In the genomic region with DNA sequence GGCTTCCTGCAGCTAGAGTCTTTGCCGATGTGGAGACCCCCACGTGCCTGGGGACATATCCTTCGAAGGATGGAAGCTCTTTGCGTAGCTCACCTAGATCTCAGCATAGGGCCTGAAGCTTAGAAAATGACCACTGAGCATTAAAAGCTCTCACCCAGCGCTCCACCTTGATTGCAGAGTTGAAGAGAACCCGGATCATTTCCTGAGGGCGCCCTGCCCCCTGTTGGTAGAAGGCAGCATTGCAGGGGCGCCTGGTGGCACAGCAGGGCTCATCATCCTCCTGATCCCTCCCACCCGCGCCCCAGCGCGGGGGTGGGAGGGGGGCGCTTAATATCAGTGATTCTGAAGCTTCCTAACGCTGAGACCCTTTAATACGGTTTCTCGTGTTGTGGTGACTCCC, we compare ENCODE assay signal across 9 mouse cellular contexts. TPM values are rescaled to one million over a fixed set of nuclear protein-coding genes. Genes with fewer than 3 reads are reported as not detected.
DNase-seq lines count a peak whose midpoint lies in the region; TF ChIP-seq lines count a peak whose summit lies in the region.
"Had no signal": no experiment of that assay in that cellular context is flagged by ENCODE, and none has a peak within 500 bp of the region (broad histone marks: within the 10 kb centered on the region; RNA-seq: fewer than 3 reads in every experiment).

No protein-coding gene starts in this region.

- TF ChIP-seq CTCF in gastrocnemius, adult 2 months (IDR thresholded peaks at IDR 0.05) = peak; percentile 97

- DNase-seq in gastrocnemius, adult 2 months = peak; percentile 55
- DNase-seq in gastrocnemius, postnatal 14 days = no peak
- peak; percentile 32 for DNase-seq in 416B (ENCODE audit: low read depth)
- peak; percentile 49 for DNase-seq in adrenal gland, adult 2 months
- DNase-seq in embryo, embryonic 11 days = peak; percentile 75
- peak; percentile 70 to 73 for DNase-seq in layer of hippocampus, postnatal 10 days (ENCODE audit: low spot score in 2 of 2)
- peak; percentile 68 for DNase-seq in mesoderm, embryonic 11.5 days (ENCODE audit: low read depth, low spot score)
- peak; percentile 41 for DNase-seq in testis, postnatal 14 days (ENCODE audit: low spot score)

- no peak overlapping the region for H3K4me3 ChIP-seq in gastrocnemius, adult 2 months
- H3K4me3 ChIP-seq: embryonic facial prominence, embryonic 12.5 days had no signal

- H3K27ac ChIP-seq in gastrocnemius, adult 2 months = no peak overlapping the region
- H3K27ac ChIP-seq: embryonic facial prominence, embryonic 12.5 days had no signal

- intact Hi-C loops in gastrocnemius, adult 2 months (cut with DNase I) = no loop called here
- intact Hi-C loops in gastrocnemius, postnatal 14 days (cut with DNase I; ENCODE audit: low total_unique reads) = loop anchor here (5.0 kb wide), 1 partner anchor 295 kb away; no protein-coding TSS in a partner anchor

RNA-seq across cellular contexts. Expression of a gene that starts 16.8 kb away (rescaled TPM):
- total RNA-seq in gastrocnemius, adult 2 months (2021) = under 1 TPM in 1 of 2 experiments, not detected in 1; 0.54 TPM
- total RNA-seq in gastrocnemius, postnatal 14 days (2021) = 1 to 10 TPM; 1.3 to 2.6 TPM
- total RNA-seq in adrenal gland, adult 2 months (2021) = 10 to 100 TPM; 18.6 to 22.0 TPM
- polyA plus RNA-seq in adrenal gland, adult 2 months (2012; rRNA removed) = 1.9 and 3.8 TPM in 2 replicates
- 10 to 100 TPM; 13.3 to 17.9 TPM for total RNA-seq in layer of hippocampus, postnatal 10 days (2021)

Comparison
In these comparisons a context has a peak if more than half of its experiments do, and no peak if none do; other contexts are left out.
1. RNA of a gene that starts 16.8 kb away (total RNA-seq): 18.6 to 22.0 TPM in adrenal gland, adult 2 months and 13.3 to 17.9 TPM in layer of hippocampus, postnatal 10 days; 1.3 to 2.6 TPM in gastrocnemius, postnatal 14 days and 0.54 TPM in gastrocnemius, adult 2 months; every median in the first group is over 4 times any median in the second.